Mouse (Mus musculus) 3T3-L1 (cell line): Measurements from ENCODE around the gene Als2cl.

Source experiments
- DNase-seq: peaks from one replicate; pipeline ENCODE4 v3.0.0-alpha.2; 2015; ENCODE audit warnings: low read depth, low spot score

The Als2cl gene

GRCm38 (mm10) chr9:110879998-110880561, 410 bp downstream of the Als2cl start, which contains the start of gene Tmie:
Gene Tmie (minus strand): TSS chr9:110880113.
- no peak for DNase-seq

GRCm38 (mm10) chr9:110880772-110881171, 1.1 kb downstream of the Als2cl start:
- peak; percentile 51 for DNase-seq

GRCm38 (mm10) chr9:110881953-110882352, 2.3 kb downstream of the Als2cl start:
- no peak for DNase-seq

- peak; percentile 25 for DNase-seq
These were observed 8.0 kb downstream of the Als2cl start for GRCm38 (mm10) chr9:110887388-110888303.

- no peak for DNase-seq
These were observed 9.3 kb downstream of the Als2cl start for GRCm38 (mm10) chr9:110888935-110889334.

GRCm38 (mm10) chr9:110890026-110890783, 10.5 kb downstream of the Als2cl start:
- no peak for DNase-seq

GRCm38 (mm10) chr9:110891077-110891828, 11.6 kb downstream of the Als2cl start:
- no peak for DNase-seq

GRCm38 (mm10) chr9:110892552-110892951, 12.9 kb downstream of the Als2cl start:
- no peak for DNase-seq

- DNase-seq, result no peak
These were observed 13.8 kb downstream of the Als2cl start for GRCm38 (mm10) chr9:110893429-110893828.

- no peak for DNase-seq
These were observed 15.8 kb downstream of the Als2cl start for GRCm38 (mm10) chr9:110895507-110895906.

- DNase-seq, result no peak
These were observed 16.3 kb downstream of the Als2cl start for GRCm38 (mm10) chr9:110895994-110896393.

- DNase-seq, result no peak
These were observed 16.9 kb downstream of the Als2cl start for GRCm38 (mm10) chr9:110896595-110896994.

GRCm38 (mm10) chr9:110899451-110900008, 19.9 kb downstream of the Als2cl start:
- no peak for DNase-seq

- DNase-seq, result no peak
These were observed 21.5 kb downstream of the Als2cl start for GRCm38 (mm10) chr9:110901204-110901603.

- DNase-seq, result no peak
These were observed 22.6 kb downstream of the Als2cl start for GRCm38 (mm10) chr9:110902271-110902670.

- no peak for DNase-seq
These were observed 27.6 kb downstream of the Als2cl start for GRCm38 (mm10) chr9:110907201-110907837.

GRCm38 (mm10) chr9:110907838-110908630, 28.4 kb downstream of the Als2cl start:
- DNase-seq, result no peak

GRCm38 (mm10) chr9:110908631-110909016, 29.0 kb downstream of the Als2cl start:
- no peak for DNase-seq

- DNase-seq, result no peak
These were observed 29.8 kb downstream of the Als2cl start for GRCm38 (mm10) chr9:110909371-110909967.
